Mouse (Mus musculus) brain, adult 2 months (tissue): ENCODE results near the gene Chsy1.

Experiments
- DNase-seq: peaks from one replicate; pipeline ENCODE4 v3.0.0; 2011; ENCODE audit warnings: low read depth, low spot score

Chsy1 gene

GRCm38 (mm10) chr7:66138878-66139277 is 29.6 kb downstream of the Chsy1 start:
- DNase-seq, result no peak

- DNase-seq, result no peak
Measured at GRCm38 (mm10) chr7:66140095-66140494, 30.8 kb downstream of the Chsy1 start.

GRCm38 (mm10) chr7:66140923-66141570 is 31.7 kb downstream of the Chsy1 start:
- DNase-seq, result peak; percentile 72

- DNase-seq, result no peak
Measured at GRCm38 (mm10) chr7:66142514-66142913, 33.2 kb downstream of the Chsy1 start.

GRCm38 (mm10) chr7:66144543-66144942 is 35.2 kb downstream of the Chsy1 start:
- DNase-seq, result no peak

GRCm38 (mm10) chr7:66147156-66147555 is 37.8 kb downstream of the Chsy1 start:
- no peak for DNase-seq

GRCm38 (mm10) chr7:66147816-66148215 is 38.5 kb downstream of the Chsy1 start:
- no peak for DNase-seq

GRCm38 (mm10) chr7:66149506-66149905 is 40.2 kb downstream of the Chsy1 start:
- peak; percentile 29 for DNase-seq

- DNase-seq, result peak; percentile 52
Measured at GRCm38 (mm10) chr7:66150411-66150810, 41.1 kb downstream of the Chsy1 start.

- DNase-seq, result no peak
Measured at GRCm38 (mm10) chr7:66157413-66157812, 48.1 kb downstream of the Chsy1 start.

- no peak for DNase-seq
Measured at GRCm38 (mm10) chr7:66157861-66158415, 48.6 kb downstream of the Chsy1 start.

GRCm38 (mm10) chr7:66158616-66159129 is 49.4 kb downstream of the Chsy1 start:
- DNase-seq, result no peak

GRCm38 (mm10) chr7:66159961-66160360 is 50.6 kb downstream of the Chsy1 start:
- DNase-seq, result no peak

- DNase-seq, result no peak
Measured at GRCm38 (mm10) chr7:66161836-66162235, 52.5 kb downstream of the Chsy1 start.

GRCm38 (mm10) chr7:66162489-66162888 is 53.2 kb downstream of the Chsy1 start:
- DNase-seq, result no peak

GRCm38 (mm10) chr7:66162981-66163380 is 53.7 kb downstream of the Chsy1 start:
- DNase-seq, result no peak

- no peak for DNase-seq
Measured at GRCm38 (mm10) chr7:66164427-66165031, 55.2 kb downstream of the Chsy1 start.

- no peak for DNase-seq
Measured at GRCm38 (mm10) chr7:66165036-66165798, 55.9 kb downstream of the Chsy1 start.

GRCm38 (mm10) chr7:66168877-66169276 is 59.6 kb downstream of the Chsy1 start:
- DNase-seq, result no peak

- no peak for DNase-seq
Measured at GRCm38 (mm10) chr7:66169476-66169875, 60.2 kb downstream of the Chsy1 start.

- no peak for DNase-seq
Measured at GRCm38 (mm10) chr7:66170802-66171505, 61.6 kb downstream of the Chsy1 start.

GRCm38 (mm10) chr7:66175738-66176137 is 66.4 kb downstream of the Chsy1 start:
- no peak for DNase-seq
